Mouse (Mus musculus): ENCODE data around the gene AI837181. TPM values are rescaled to one million over a fixed set of nuclear protein-coding genes. Genes with fewer than 3 reads are reported as not detected.
A peak's percentile ranks its signal among the peaks of the same experiment; 100 is the strongest.

AI837181 gene
- polyA plus RNA-seq, 1 experiment from 2014 or later, result 41.2 TPM

DNA sequence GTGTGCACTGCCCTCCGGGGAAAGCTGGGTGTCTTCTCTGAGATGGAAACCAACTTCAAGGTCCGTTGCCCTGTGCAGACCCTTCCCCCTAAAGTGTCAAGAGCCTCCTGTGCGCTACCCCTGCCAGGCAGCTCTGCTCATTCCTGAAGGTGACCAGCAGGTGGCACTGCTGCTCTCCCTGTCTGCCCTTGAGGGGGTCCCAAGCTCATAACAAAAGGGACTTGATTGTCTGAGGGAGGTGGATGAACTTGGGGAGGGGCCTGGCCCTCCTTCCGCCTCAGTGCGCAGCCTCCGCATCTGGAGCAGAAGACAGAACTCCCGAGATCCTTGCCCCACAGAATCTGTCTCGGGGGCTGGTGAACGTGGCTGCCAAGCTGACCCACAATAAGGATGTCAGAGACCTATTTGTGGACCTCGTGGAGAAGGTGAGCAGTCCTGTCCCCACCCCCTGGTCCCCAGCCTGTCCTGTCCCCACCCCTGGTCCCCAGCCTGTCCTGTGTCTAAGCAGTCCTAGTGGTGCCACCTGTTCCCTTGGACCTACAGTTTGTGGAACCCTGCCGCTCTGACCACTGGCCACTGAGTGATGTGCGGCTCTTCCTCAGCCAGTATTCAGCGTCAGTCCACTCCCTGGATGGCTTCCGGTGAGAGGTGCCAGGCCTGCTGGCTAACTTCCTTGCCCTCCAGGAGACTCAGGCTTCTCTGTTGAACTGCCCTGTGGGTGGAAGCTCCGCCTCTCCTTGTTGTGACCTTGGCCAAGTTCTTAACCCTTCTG, 39.0 kb downstream of the AI837181 start:
- 35% methylated on average over 15 of the region's 15 CpGs for WGBS
- peak overlapping the region; percentile 10 for H3K4me3 ChIP-seq (ENCODE audit: low read depth, low read length)
- ATAC-seq (replicated peaks; ENCODE audit: low FRiP score, low TSS enrichment, low read depth), result peak; percentile 21; the same call in 1 of the 2 replicates

DNA sequence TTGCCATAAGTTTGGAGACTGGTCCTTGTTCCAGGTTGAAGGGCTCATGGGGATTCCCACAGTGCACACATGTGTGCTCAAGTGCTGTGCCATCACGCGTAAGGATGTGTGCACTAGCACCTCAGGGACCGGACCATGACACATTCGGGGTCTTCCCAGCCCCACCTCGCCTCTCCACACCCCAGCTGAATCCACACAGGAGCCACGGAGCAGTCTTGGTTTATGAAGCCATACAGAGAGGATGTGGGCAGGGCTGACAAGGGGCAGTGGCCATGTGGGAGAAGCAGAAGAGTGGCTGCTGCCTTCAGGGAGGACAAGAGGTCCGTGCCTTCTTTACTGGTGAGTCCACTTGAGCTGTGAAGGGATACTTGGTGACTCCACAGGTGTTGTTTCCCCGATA, 40.1 kb downstream of the AI837181 start:
- Histone ChIP-seq H3K4me1 (replicated peaks; ENCODE audit: control insufficient read depth, insufficient read depth, low read length) (peaks cover 20% of the 10 kb centered on the region), H3K9me3 (ENCODE audit: control insufficient read depth, low read length) (no peaks in the 10 kb centered on the region), H3K4me3 (ENCODE audit: low read depth, low read length) (no peak overlapping the region), H3K9ac (ENCODE audit: low read length) (no peak overlapping the region), H3K27me3 (replicated peaks; ENCODE audit: control insufficient read depth, insufficient read depth, low read length) (no peaks in the 10 kb centered on the region), H3K4me2 (ENCODE audit: low read length) (no peak overlapping the region), H3K36me3 (ENCODE audit: control insufficient read depth, insufficient read depth, low read length) (peaks cover 57% of the 10 kb centered on the region), H3K27ac (ENCODE audit: low read depth) (no peak overlapping the region)
- ATAC-seq (replicated peaks; ENCODE audit: low FRiP score, low TSS enrichment, low read depth) (no peak), DNase-seq (ENCODE audit: low spot score) (no peak)
- WGBS, result 95% methylated on average over 8 of the region's 8 CpGs

More for the DNA sequence above, 39.0 kb downstream of the AI837181 start:
- Histone ChIP-seq H3K4me2 (ENCODE audit: low read length) (peak overlapping the region; percentile 42), H3K27ac (ENCODE audit: low read depth) (no peak overlapping the region), H3K27me3 (replicated peaks; ENCODE audit: control insufficient read depth, insufficient read depth, low read length) (no peaks in the 10 kb centered on the region), H3K36me3 (ENCODE audit: control insufficient read depth, insufficient read depth, low read length) (peaks cover 57% of the 10 kb centered on the region), H3K9me3 (ENCODE audit: control insufficient read depth, low read length) (no peaks in the 10 kb centered on the region), H3K4me1 (replicated peaks; ENCODE audit: control insufficient read depth, insufficient read depth, low read length) (peaks cover 20% of the 10 kb centered on the region), H3K9ac (ENCODE audit: low read length) (peak overlapping the region; percentile 12)
- peak; percentile 83 for DNase-seq (ENCODE audit: low spot score)

DNA sequence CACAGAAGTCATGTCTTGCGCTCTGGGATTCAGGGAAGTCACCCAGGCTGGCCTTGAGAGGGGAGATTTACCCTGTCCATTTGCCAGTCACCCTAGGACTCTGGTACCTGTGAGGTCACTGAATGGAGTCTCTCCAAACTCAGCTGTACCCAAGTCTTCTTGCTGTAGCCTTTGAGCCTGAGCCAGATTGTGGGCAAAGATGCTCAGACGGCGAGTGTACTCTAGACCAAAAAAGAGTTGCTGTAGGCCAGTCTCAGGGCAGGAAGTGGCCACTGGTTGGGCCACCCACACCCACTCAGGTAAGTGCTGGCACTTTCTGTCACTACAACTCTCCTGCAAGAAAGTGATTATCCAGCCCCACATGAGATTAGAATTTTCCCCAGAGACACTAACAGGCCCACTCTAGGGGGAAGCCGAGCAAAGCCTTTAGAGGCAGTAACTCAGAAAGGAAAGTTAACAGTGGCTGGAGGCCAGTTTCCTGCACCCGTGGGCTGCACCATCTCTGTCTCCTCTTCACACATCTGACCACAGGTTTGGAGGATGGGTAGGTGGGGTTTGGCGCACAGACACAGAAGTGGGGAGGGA, 42.1 kb downstream of the AI837181 start:
- no peak overlapping the region for H3K9ac ChIP-seq (ENCODE audit: low read length)
- H3K9me3 ChIP-seq (ENCODE audit: control insufficient read depth, low read length), result no peaks in the 10 kb centered on the region
- DNase-seq (ENCODE audit: low spot score) (no peak), ATAC-seq (replicated peaks; ENCODE audit: low FRiP score, low TSS enrichment, low read depth) (no peak)
- H3K27ac ChIP-seq (ENCODE audit: low read depth), result no peak overlapping the region
- no peaks in the 10 kb centered on the region for H3K27me3 ChIP-seq (replicated peaks; ENCODE audit: control insufficient read depth, insufficient read depth, low read length)
- H3K4me1 ChIP-seq (replicated peaks; ENCODE audit: control insufficient read depth, insufficient read depth, low read length), result peaks cover 9% of the 10 kb centered on the region
- WGBS, result 88% methylated on average over 6 of the region's 6 CpGs
- no peak overlapping the region for H3K4me3 ChIP-seq (ENCODE audit: low read depth, low read length)
- no peak overlapping the region for H3K4me2 ChIP-seq (ENCODE audit: low read length)
- H3K36me3 ChIP-seq (ENCODE audit: control insufficient read depth, insufficient read depth, low read length), result peaks cover 57% of the 10 kb centered on the region

DNA sequence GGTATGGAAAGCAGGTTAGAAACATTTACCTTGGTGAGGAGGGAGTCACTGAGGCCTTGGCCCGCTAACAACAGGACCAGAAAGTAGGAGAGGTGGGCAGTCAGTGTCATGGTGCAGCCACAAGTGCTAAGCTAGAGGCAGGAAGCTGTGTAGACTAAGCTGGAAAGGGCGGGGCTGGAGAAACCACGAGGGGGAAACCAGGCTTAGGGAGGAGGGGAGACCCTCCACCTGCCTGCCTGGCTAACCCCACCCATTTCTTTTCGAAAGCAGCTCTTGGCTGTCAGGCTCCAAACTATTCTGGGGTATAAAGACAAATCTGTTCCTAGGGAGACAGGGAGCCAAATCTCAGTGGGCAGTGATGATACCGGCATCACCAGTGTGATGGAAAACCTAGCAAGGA, 43.4 kb downstream of the AI837181 start, which contains the start of gene Ctsw:
Gene Ctsw (minus strand): TSS at position 134 of the 400 bp plus-strand sequence.
- H3K4me3 ChIP-seq (ENCODE audit: low read depth, low read length), result no peak within 1 kb of the TSS
- WGBS, result 48% methylated on average over 5 of the region's 5 CpGs
- no peaks in the 10 kb centered on the region for H3K9me3 ChIP-seq (ENCODE audit: control insufficient read depth, low read length)
- ATAC-seq (replicated peaks; ENCODE audit: low FRiP score, low TSS enrichment, low read depth) (no peak), DNase-seq (ENCODE audit: low spot score) (no peak)
- no peak within 1 kb of the TSS for H3K27ac ChIP-seq (ENCODE audit: low read depth)
- H3K9ac ChIP-seq (ENCODE audit: low read length), result no peak within 1 kb of the TSS
- no peak within 1 kb of the TSS for H3K4me2 ChIP-seq (ENCODE audit: low read length)
- H3K36me3 ChIP-seq (ENCODE audit: control insufficient read depth, insufficient read depth, low read length), result peaks cover 45% of the 10 kb centered on the region
- no peaks in the 10 kb centered on the region for H3K27me3 ChIP-seq (replicated peaks; ENCODE audit: control insufficient read depth, insufficient read depth, low read length)
- H3K4me1 ChIP-seq (replicated peaks; ENCODE audit: control insufficient read depth, insufficient read depth, low read length), result peaks cover 9% of the 10 kb centered on the region; the same call in 1 of the 2 replicates

DNA sequence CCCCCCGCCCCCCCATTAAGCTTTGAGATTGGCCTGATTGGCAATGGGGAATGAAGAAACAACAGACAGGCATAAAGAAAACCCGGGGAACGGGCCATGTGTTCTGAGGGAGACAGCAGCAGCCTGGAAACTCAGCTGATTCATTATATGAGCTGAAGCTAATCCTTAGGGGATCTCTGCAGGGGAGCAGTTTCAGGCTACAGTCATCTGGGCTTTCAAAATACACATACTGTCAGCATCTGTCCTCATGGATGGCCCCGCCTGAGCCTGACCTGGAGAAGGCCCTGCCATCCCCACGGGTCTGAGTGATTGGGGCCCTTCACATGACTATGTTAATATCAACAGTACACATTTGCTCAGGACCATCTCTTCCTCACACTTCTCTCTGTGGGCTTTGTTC, 46.9 kb downstream of the AI837181 start:
- no peak overlapping the region for H3K27ac ChIP-seq (ENCODE audit: low read depth)
- no peak overlapping the region for H3K4me2 ChIP-seq (ENCODE audit: low read length)
- H3K9me3 ChIP-seq (ENCODE audit: control insufficient read depth, low read length), result no peaks in the 10 kb centered on the region
- 0 out of 2 replicates have a peak, but pooled peaks cover 9% of the 10 kb centered on the region for H3K4me1 ChIP-seq (replicated peaks; ENCODE audit: control insufficient read depth, insufficient read depth, low read length)
- DNase-seq (ENCODE audit: low spot score), result no peak
- no peak for ATAC-seq (replicated peaks; ENCODE audit: low FRiP score, low TSS enrichment, low read depth)
- WGBS, result 58% methylated on average over 5 of the region's 5 CpGs
- no peak overlapping the region for H3K4me3 ChIP-seq (ENCODE audit: low read depth, low read length)
- H3K36me3 ChIP-seq (ENCODE audit: control insufficient read depth, insufficient read depth, low read length), result peaks cover 13% of the 10 kb centered on the region
- no peaks in the 10 kb centered on the region for H3K27me3 ChIP-seq (replicated peaks; ENCODE audit: control insufficient read depth, insufficient read depth, low read length)
- H3K9ac ChIP-seq (ENCODE audit: low read length), result no peak overlapping the region

DNA sequence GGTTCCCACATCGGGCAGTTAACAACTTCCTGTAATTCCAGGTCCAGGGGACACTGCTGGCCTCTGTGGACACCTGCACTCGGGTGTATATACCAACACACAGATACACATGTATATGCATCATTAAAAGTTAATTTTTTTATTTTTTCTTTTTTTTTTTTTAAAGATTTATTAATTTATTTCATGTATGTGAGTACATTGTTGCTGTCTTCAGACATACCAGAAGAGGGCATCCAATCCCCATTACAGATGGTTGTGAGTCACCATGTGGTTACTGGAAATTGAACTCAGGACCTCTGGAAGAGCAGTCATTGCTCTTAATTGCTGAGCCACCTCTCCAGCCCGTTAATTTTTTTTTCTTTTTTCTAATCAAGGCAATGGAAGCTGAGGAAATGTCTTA, 47.9 kb downstream of the AI837181 start:
- Histone ChIP-seq H3K9ac (ENCODE audit: low read length) (no peak overlapping the region), H3K4me2 (ENCODE audit: low read length) (no peak overlapping the region), H3K4me3 (ENCODE audit: low read depth, low read length) (no peak overlapping the region), H3K36me3 (ENCODE audit: control insufficient read depth, insufficient read depth, low read length) (peaks cover 13% of the 10 kb centered on the region), H3K27me3 (replicated peaks; ENCODE audit: control insufficient read depth, insufficient read depth, low read length) (no peaks in the 10 kb centered on the region), H3K27ac (ENCODE audit: low read depth) (no peak overlapping the region), H3K9me3 (ENCODE audit: control insufficient read depth, low read length) (no peaks in the 10 kb centered on the region), H3K4me1 (replicated peaks; ENCODE audit: control insufficient read depth, insufficient read depth, low read length) (0 out of 2 replicates have a peak, but pooled peaks cover 9% of the 10 kb centered on the region)
- 69% methylated on average over 3 of the region's 3 CpGs for WGBS
- DNase-seq (ENCODE audit: low spot score) (no peak), ATAC-seq (replicated peaks; ENCODE audit: low FRiP score, low TSS enrichment, low read depth) (no peak)

DNA sequence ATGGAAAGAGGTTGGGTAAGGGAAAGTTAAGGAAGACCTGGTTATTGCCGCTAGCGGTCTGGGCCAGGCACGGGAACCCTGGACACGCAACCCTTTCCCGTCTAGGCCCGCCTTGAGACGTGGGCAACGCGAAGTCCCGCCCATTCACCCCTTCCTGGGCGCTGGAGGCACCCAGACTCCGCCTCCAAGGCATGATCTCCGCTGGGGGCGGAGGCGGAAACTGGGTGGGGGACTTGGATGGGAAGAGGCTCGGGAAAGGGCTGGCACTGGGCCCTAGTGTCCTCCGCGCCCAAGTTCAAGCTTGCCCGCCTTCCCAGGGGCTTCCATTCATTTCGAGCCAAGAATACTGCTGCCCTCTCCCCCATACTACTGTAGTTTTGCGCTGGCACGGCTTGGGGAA, 48.8 kb downstream of the AI837181 start, which contains the start of gene Efemp2:
Gene Efemp2 (plus strand): TSS at position 235 of the 400 bp plus-strand sequence.
- Histone ChIP-seq H3K27ac (ENCODE audit: low read depth) (peak within 1 kb of the TSS; percentile 90), H3K4me2 (ENCODE audit: low read length) (peak within 1 kb of the TSS; percentile 76), H3K9me3 (ENCODE audit: control insufficient read depth, low read length) (no peaks in the 10 kb centered on the region), H3K4me3 (ENCODE audit: low read depth, low read length) (peak within 1 kb of the TSS; percentile 66), H3K36me3 (ENCODE audit: control insufficient read depth, insufficient read depth, low read length) (peaks cover 18% of the 10 kb centered on the region), H3K27me3 (replicated peaks; ENCODE audit: control insufficient read depth, insufficient read depth, low read length) (no peaks in the 10 kb centered on the region), H3K4me1 (replicated peaks; ENCODE audit: control insufficient read depth, insufficient read depth, low read length) (0 out of 2 replicates have a peak, but pooled peaks cover 9% of the 10 kb centered on the region), H3K9ac (ENCODE audit: low read length) (peak within 1 kb of the TSS; percentile 72)
- under 1% methylated on average over 22 of the region's 22 CpGs for WGBS
- peak; percentile 83 for DNase-seq (ENCODE audit: low spot score)
- peak; percentile 61 for ATAC-seq (replicated peaks; ENCODE audit: low FRiP score, low TSS enrichment, low read depth)

DNA sequence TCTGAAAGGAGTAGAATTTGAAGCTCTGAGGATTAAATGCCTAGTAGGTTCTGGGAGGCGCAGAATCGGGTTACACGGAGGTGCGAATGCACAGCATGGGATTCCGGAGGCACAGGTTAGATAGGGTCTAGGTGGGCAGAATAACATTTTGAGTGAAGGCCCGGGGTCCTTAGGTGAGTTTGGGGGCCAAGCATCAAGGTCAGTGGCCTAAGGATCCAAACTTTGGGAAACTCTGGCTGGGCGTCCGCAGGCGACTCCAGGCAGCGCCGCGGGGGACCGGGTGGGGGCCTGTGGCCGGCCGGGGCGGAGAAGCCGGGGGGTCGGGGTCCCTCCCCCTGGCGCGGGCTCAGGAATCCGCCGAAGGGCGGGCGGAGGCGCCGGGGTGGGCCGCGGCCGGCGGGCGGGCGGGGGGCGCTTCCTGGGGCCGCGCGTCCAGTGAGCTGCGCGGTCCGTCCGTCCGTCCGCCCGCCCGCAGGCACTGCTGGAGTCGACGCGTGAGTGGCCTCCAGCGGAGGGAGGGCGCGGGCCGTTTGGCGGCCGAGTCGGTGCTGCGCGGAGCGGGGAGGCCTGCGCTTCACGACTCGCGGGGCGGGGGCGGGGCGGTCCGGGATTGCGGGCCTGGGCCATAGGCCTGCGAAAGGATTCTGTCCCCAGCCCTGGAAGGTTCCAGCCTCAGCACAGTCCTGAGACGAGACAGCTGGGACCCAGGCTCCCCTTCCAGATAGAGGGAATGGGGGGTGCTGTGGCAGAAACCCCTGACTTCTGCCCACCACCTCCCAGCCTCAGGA, 49.5 kb downstream of the AI837181 start:
- H3K4me3 ChIP-seq (ENCODE audit: low read depth, low read length), result peak overlapping the region; percentile 66
- H3K27me3 ChIP-seq (replicated peaks; ENCODE audit: control insufficient read depth, insufficient read depth, low read length), result no peaks in the 10 kb centered on the region
- 0 out of 2 replicates have a peak, but pooled peaks cover 9% of the 10 kb centered on the region for H3K4me1 ChIP-seq (replicated peaks; ENCODE audit: control insufficient read depth, insufficient read depth, low read length)
- WGBS, result 2% methylated on average over 50 of the region's 68 CpGs
- H3K9ac ChIP-seq (ENCODE audit: low read length), result peak overlapping the region; percentile 72
- H3K36me3 ChIP-seq (ENCODE audit: control insufficient read depth, insufficient read depth, low read length), result peaks cover 26% of the 10 kb centered on the region
- H3K27ac ChIP-seq (ENCODE audit: low read depth), result peak overlapping the region; percentile 90
- peak overlapping the region; percentile 76 for H3K4me2 ChIP-seq (ENCODE audit: low read length)
- no peaks in the 10 kb centered on the region for H3K9me3 ChIP-seq (ENCODE audit: control insufficient read depth, low read length)
- ATAC-seq (replicated peaks; ENCODE audit: low FRiP score, low TSS enrichment, low read depth) (peak; percentile 67), DNase-seq (ENCODE audit: low spot score) (peak; percentile 73)

Data from intestine, embryonic 14.5 days (tissue).